Mouse (Mus musculus): ENCODE data around the gene Fam189a2.

The Fam189a2 gene

GRCm38 (mm10) chr19:24024667-24025066 lies 6.2 kb downstream of the Fam189a2 start:
- no peak for DNase-seq

GRCm38 (mm10) chr19:24024131-24024530 lies 6.7 kb downstream of the Fam189a2 start:
- DNase-seq = no peak

- DNase-seq = no peak
Observed at GRCm38 (mm10) chr19:24023351-24023750, 7.5 kb downstream of the Fam189a2 start.

- no peak for DNase-seq
Observed at GRCm38 (mm10) chr19:24022771-24023170, 8.0 kb downstream of the Fam189a2 start.

- DNase-seq = no peak
Observed at GRCm38 (mm10) chr19:24022301-24022700, 8.5 kb downstream of the Fam189a2 start.

- no peak for DNase-seq
Observed at GRCm38 (mm10) chr19:24020736-24021135, 10.1 kb downstream of the Fam189a2 start.

GRCm38 (mm10) chr19:24019609-24020008 lies 11.2 kb downstream of the Fam189a2 start:
- no peak for DNase-seq

- DNase-seq = no peak
Observed at GRCm38 (mm10) chr19:24018396-24018795, 12.4 kb downstream of the Fam189a2 start.

GRCm38 (mm10) chr19:24017892-24018291 lies 12.9 kb downstream of the Fam189a2 start:
- DNase-seq = no peak

- DNase-seq = no peak
Observed at GRCm38 (mm10) chr19:24017427-24017826, 13.4 kb downstream of the Fam189a2 start.

- no peak for DNase-seq
Observed at GRCm38 (mm10) chr19:24016706-24017386, 14.0 kb downstream of the Fam189a2 start.

GRCm38 (mm10) chr19:24013241-24013640 lies 17.6 kb downstream of the Fam189a2 start:
- DNase-seq = no peak

GRCm38 (mm10) chr19:24012479-24012878 lies 18.3 kb downstream of the Fam189a2 start:
- no peak for DNase-seq

- no peak for DNase-seq
Observed at GRCm38 (mm10) chr19:24007638-24008360, 23.0 kb downstream of the Fam189a2 start.

GRCm38 (mm10) chr19:24007002-24007637 lies 23.7 kb downstream of the Fam189a2 start:
- DNase-seq = no peak

- no peak for DNase-seq
Observed at GRCm38 (mm10) chr19:23995766-23996399, 34.9 kb downstream of the Fam189a2 start.

- no peak for DNase-seq
Observed at GRCm38 (mm10) chr19:23988166-23988565, 42.7 kb downstream of the Fam189a2 start.

GRCm38 (mm10) chr19:23987291-23987690 lies 43.5 kb downstream of the Fam189a2 start:
- DNase-seq = no peak

GRCm38 (mm10) chr19:23984186-23984585 lies 46.6 kb downstream of the Fam189a2 start:
- no peak for DNase-seq

GRCm38 (mm10) chr19:23980598-23980997 lies 50.2 kb downstream of the Fam189a2 start:
- no peak for DNase-seq

GRCm38 (mm10) chr19:23977901-23978443 lies 52.8 kb downstream of the Fam189a2 start:
- DNase-seq = no peak

GRCm38 (mm10) chr19:23972881-23973649 lies 57.8 kb downstream of the Fam189a2 start:
- no peak for DNase-seq
